Mouse (Mus musculus) layer of hippocampus, adult 18-20 months (tissue): ENCODE results near the gene Wscd1. TPM values are rescaled to one million over a fixed set of nuclear protein-coding genes. Genes with fewer than 3 reads are reported as not detected.

Experiments
- DNase-seq, 2 experiments: peaks; one replicate each; pipeline ENCODE4 v3.0.0; 2022; ENCODE audit warnings: low spot score in 2 of 2
- total RNA-seq, 2 experiments: library from RNA; stranded (reverse); gene quantifications; 2 replicates each; pipeline ENCODE4 v1.2.3; 2021

The Wscd1 gene
- total RNA-seq, 2 experiments from 2014 or later = 113 to 114 TPM

DNA sequence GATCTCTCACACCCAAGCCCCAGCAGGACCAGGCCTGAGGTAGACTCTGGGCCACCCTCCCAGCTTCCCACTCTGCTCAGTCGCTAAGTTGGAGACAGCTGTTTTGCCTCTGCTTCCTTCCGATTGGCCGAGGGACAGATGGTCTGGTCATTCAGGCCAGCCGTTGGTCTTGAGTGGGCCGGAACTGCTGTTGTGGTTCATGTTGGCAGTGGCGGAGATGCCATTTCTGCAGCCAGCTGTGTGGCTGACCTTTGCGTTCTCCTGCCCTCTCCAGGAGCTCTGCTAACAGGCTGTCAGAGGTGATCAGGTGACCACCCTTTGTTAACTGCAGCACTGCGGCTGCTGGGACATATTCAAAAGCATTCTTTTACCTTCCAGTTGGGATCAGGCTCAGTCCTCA, 20.0 kb downstream of the Wscd1 start:
- no peak for DNase-seq

DNA sequence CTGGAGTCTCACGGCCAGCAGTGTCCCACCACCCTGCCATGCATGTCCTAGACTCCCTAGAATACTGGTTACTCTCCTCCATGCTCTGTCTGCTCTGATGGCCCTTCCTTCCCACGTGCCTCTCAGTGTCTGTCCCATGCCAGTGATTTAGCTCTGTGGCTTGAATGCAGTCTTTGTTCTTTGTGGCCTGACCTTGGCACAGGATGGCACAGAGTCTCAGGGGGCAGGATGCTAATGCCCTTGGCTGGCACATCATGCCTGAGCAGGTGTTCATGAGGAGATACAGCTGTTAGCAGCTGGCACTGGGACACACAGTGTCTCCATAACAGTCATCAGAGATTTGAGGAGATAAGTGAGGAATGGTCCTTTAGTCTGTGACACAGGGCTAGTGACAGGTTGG, 20.8 kb downstream of the Wscd1 start:
- peak in 1 of 2 experiments; percentile 64 for DNase-seq

DNA sequence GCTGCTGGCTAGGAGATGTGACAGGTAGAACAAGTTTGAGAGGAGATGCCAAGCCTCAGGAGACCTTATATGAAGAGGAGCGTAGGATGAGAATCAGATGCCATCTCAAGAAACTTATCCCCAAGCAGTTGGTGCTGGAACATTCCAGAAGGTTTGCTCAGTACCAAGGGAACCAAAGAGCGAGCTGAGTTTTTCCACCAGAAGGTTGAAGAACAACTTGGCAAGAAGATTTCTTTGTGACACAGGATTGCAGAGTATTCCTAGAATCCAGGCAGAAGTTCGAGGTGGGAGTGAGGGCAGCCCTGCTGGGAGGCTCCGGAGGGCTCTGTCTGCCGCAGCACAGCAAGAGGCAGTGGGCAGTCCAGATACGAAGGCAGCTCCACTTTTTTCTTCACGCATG, 21.4 kb downstream of the Wscd1 start:
- peak; percentile 39 to 77 for DNase-seq

GRCm38 (mm10) chr11:71772056-71772455, 22.3 kb downstream of the Wscd1 start:
- DNase-seq = no peak

DNA sequence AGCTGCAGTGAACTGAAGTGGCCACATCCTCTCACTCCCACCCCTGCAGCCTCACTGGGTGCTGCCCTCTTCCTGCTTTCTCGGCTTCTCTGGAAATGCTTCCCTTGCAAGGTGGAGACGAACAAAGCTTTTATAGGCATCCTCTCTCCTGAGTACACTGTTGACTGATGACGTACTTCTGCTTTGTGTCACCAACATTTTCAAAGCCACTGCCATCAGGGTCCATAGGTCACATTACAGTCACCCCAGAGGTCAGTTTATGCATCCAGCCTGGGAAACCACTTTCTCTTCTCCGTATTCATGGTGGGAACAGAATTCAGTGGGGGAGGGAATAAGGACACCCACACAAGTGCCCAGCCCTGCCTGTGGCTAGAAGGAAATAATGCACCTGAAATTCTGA, 23.1 kb downstream of the Wscd1 start:
- DNase-seq = no peak

DNA sequence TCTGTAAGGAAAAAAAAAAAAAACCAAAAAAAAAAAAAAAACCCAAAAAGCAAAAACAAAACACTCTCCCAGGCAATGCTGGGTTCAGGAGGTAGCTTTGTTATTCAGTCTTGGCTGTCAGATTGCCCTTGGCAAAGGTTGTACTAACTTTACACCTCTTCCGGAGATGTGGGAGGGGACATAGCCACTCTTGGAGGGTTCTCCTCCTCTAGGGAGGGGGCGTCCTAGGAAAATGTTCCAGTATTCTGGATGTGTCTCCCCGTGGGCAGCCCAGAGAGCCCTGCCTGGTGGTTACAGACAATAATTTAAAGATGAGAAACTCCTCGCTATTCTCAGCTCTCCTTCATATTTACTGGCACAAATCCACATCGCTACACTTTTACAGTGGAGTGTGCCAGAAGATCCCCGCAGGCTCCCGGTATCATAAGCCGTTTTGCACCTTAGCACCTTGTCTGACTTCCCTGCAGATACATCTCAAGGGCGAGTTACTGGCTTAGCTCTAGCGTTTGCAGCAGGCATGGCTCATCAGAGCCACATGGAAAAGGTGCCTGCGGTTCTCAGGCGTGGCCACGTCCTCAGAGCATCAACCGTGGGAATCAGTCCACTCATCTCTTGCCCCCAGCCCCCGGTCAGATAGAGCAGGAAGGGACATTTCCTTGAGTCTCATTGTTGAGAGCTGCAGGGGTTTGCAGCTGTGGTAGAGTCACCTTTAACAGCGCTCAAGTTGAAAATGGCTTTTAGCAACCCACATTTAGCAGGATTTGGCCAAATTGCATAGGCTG, 24.5 kb downstream of the Wscd1 start:
- DNase-seq = no peak

DNA sequence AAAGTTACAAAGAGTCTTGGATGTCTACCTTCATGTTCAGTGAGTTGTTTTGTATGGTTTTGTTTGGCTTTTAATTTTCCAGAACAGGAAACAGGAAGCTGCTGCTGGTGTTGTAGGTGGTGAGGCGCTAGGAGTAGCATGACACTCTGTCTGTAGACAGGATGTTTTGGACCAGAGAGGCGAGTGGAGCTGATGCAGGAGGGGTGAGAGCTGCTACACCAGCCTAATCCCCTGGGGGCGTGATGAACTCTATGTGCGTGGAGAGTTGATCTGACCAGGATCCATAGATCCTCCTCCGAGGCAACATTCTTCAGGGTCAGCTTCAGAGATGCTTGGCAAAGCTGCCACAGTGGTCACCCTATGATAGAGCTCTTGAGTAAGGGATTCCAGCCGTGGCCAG, 25.3 kb downstream of the Wscd1 start:
- DNase-seq = no peak

- no peak for DNase-seq
These were observed 29.9 kb downstream of the Wscd1 start for GRCm38 (mm10) chr11:71779642-71780041.

DNA sequence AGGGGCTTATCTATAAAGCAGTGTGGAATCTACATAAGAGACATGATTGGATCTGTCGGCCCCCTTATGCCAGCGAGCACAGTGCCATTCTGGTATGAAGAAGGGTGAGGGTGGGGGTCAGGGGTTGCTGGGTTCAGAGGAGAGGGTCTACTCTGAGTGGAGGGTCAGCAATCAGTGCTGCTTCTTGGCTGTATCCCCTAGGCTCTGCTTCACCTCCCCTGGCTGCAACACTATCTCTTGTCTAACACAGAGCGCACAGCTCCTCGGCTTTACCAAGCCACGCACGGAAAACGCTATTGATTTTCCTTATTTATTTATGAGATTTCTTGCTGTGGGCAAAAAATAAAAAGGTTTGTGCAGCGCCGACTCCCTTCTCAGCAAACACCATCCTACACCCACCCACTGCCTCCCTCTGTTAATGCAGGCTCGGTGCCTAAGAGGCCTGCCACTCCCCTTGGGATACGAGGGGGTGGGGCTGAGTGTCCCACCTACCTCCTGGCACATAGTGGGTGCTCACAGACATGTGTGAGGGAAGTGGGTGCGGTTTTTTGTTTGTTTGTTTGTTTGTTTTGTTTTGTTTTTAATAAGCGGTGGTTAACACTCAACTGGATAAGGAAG, 32.1 kb downstream of the Wscd1 start:
- DNase-seq = peak in 1 of 2 experiments; percentile 52

- DNase-seq = no peak
These were observed 35.8 kb downstream of the Wscd1 start for GRCm38 (mm10) chr11:71785499-71785898.

DNA sequence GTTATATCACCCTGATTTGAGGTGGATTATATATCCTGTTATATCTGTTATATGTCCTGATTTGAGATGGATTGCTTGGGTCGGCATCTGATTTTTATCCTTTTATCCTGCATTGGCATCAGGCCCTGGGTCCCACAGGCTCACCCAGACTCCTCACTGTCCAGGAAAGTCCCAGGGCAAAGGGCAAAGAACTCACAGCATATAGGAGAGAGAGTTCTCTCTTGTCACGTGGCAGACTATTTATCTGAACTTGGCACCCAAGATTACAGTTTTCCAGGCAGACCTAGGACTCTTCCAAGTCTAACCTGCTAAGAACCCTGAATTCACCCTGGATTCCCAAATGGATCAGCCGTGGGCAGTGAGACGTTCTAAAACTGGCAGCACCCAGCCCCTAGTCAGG, 38.5 kb downstream of the Wscd1 start:
- no peak for DNase-seq

- DNase-seq = no peak
These were observed 40.5 kb downstream of the Wscd1 start for GRCm38 (mm10) chr11:71790227-71790626.

DNA sequence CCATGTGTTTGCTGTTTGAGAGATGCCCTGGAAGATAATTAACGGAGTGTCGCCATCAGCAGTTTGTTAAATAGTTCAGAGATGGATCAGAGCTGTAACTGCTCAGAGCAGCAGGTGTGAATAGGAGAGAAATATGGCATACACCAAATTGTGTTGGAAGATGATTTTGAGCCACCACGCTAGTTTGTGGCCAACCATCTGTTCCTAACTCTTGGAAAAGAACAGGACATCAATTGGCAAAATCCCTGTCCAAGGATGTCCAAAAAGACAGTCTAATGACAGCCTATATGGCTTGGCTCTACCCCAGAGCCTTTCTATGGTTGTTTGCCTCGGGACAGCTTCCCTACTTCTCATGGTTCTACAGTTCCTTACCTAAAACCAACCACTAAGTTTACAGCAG, 49.5 kb downstream of the Wscd1 start:
- no peak for DNase-seq

- DNase-seq = no peak
These were observed 58.8 kb downstream of the Wscd1 start for GRCm38 (mm10) chr11:71808521-71808920.

DNA sequence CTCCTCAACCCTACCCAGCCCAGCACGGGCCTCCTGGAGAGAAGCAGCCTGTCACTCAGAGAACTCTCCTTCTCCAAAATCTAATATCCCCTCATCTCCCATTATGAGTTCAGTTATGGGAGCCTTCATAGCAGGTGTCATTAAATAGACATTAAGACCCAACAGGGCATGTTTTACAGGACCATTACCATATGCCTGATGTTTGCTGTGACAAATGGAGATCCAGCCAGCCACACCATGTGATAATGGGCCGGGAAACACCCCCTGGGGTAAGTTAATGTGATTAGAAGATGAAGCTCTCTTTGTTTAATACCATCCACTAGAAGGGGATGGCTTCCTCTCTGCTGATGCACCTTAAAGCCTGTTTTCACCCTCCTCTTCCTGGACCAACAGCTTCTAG, 62.1 kb downstream of the Wscd1 start:
- no peak for DNase-seq

- DNase-seq = no peak
These were observed 63.2 kb downstream of the Wscd1 start for GRCm38 (mm10) chr11:71812921-71813320.

DNA sequence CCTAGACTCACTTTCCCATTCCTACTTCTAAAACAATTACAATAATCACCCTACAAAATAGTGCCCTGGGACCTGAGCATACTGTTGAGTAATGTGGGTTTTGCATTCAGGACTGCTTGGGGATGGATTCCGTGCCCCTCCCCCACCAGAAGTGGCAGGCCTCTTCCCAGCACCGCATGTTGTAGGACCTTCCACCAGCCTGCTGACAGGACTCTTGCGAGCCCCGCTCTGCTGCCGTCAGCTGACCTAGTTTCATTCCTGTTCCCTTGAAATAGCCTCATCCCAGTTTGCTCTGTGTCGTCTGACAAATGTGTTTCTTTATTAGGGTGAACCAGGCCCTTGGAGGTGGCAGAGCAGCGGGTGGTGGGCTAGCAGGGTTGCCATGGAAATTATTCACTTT, 64.8 kb downstream of the Wscd1 start:
- no peak for DNase-seq

- DNase-seq = no peak
These were observed 65.6 kb downstream of the Wscd1 start for GRCm38 (mm10) chr11:71815326-71815725.

DNA sequence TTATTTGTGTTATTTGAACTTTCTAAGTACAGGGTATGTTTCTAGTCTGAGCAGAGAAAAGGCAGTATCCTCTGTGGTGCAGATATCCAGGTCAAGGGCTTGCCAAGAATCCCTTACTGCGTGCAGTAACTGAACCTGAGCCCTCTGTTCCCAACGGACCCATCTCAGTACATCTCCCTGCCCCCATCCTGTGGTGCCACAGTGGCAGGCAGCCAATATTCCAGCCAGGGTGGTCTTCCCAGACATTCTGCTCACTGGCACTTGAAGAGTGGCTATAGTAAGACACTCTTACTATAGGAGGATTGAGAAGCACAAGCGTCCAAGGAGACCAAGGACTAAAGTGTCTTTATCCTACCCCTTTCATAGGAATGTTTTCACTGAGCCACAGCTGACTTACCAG, 67.2 kb downstream of the Wscd1 start:
- no peak for DNase-seq

- DNase-seq = no peak
These were observed 67.6 kb downstream of the Wscd1 start for GRCm38 (mm10) chr11:71817341-71817740.

- no peak for DNase-seq
These were observed 68.4 kb downstream of the Wscd1 start for GRCm38 (mm10) chr11:71818111-71818510.

DNA sequence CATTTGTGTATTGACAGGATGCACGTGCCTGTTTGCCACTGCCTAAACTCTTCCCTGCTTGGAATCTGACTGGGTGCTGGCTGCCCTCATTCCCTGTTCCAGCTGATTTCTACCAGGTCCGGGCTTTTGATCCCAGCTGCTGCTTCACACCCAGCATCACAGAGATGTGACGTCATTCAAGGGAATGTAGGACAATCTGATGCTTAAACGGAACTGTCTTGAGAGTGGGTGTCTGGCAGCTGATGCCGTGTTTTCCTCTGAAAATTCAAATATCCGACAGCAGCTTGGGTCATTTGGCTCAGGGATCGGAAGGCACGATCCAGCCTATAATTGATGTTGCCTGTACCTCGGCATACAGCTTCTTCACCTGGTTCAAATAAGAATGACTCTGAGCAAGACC, 70.2 kb downstream of the Wscd1 start:
- no peak for DNase-seq

GRCm38 (mm10) chr11:71820847-71821246, 71.1 kb downstream of the Wscd1 start:
- DNase-seq = peak in 1 of 2 experiments; percentile 50
